Mouse (Mus musculus): ENCODE results near the gene Col5a3.
"Not testable (repeated sequence)": the region's sequence is repeated elsewhere in the genome, so short reads cannot be mapped to it uniquely, and the experiment has no call there.

The Col5a3 gene

GRCm38 (mm10) chr9:20814521-20815272, at the start of gene Col5a3:
Gene Col5a3, minus strand, starts transcription at chr9:20815067.
- peak; percentile 21 for DNase-seq (ENCODE audit: low spot score)

- DNase-seq (ENCODE audit: low spot score): no peak
Observed at GRCm38 (mm10) chr9:20862225-20862624, 47.4 kb upstream of the Col5a3 start.

GRCm38 (mm10) chr9:20861821-20862220, 47.0 kb upstream of the Col5a3 start:
- DNase-seq (ENCODE audit: low spot score): no peak

- DNase-seq (ENCODE audit: low spot score): no peak
Observed at GRCm38 (mm10) chr9:20859926-20860325, 45.1 kb upstream of the Col5a3 start.

GRCm38 (mm10) chr9:20857131-20857530, 42.3 kb upstream of the Col5a3 start:
- DNase-seq (ENCODE audit: low spot score): no peak

- DNase-seq (ENCODE audit: low spot score): no peak
Observed at GRCm38 (mm10) chr9:20850179-20850578, 35.3 kb upstream of the Col5a3 start.

- no peak for DNase-seq (ENCODE audit: low spot score)
Observed at GRCm38 (mm10) chr9:20842670-20843069, 27.8 kb upstream of the Col5a3 start.

GRCm38 (mm10) chr9:20842211-20842610, 27.3 kb upstream of the Col5a3 start:
- DNase-seq (ENCODE audit: low spot score): no peak

- DNase-seq (ENCODE audit: low spot score): no peak
Observed at GRCm38 (mm10) chr9:20838931-20839330, 24.1 kb upstream of the Col5a3 start.

GRCm38 (mm10) chr9:20837184-20837947, 22.5 kb upstream of the Col5a3 start:
- no peak for DNase-seq (ENCODE audit: low spot score)

- DNase-seq (ENCODE audit: low spot score): not testable (repeated sequence)
Observed at GRCm38 (mm10) chr9:20835431-20835954, 20.6 kb upstream of the Col5a3 start.

- no peak for DNase-seq (ENCODE audit: low spot score)
Observed at GRCm38 (mm10) chr9:20834881-20835280, 20.0 kb upstream of the Col5a3 start.

GRCm38 (mm10) chr9:20830901-20831643, 16.2 kb upstream of the Col5a3 start:
- peak; percentile 97 for DNase-seq (ENCODE audit: low spot score)

- DNase-seq (ENCODE audit: low spot score): no peak
Observed at GRCm38 (mm10) chr9:20828127-20828526, 13.3 kb upstream of the Col5a3 start.

- DNase-seq (ENCODE audit: low spot score): no peak
Observed at GRCm38 (mm10) chr9:20825781-20826180, 10.9 kb upstream of the Col5a3 start.

GRCm38 (mm10) chr9:20822821-20823220, 8.0 kb upstream of the Col5a3 start:
- no peak for DNase-seq (ENCODE audit: low spot score)

- no peak for DNase-seq (ENCODE audit: low spot score)
Observed at GRCm38 (mm10) chr9:20820001-20820400, 5.1 kb upstream of the Col5a3 start.

- DNase-seq (ENCODE audit: low spot score): no peak
Observed at GRCm38 (mm10) chr9:20818236-20818635, 3.4 kb upstream of the Col5a3 start, which contains the start of gene Rdh8. Gene Rdh8, plus strand, starts transcription at chr9:20818503.

- DNase-seq (ENCODE audit: low spot score): no peak
Observed at GRCm38 (mm10) chr9:20812537-20813271, 2.2 kb downstream of the Col5a3 start.

- no peak for DNase-seq (ENCODE audit: low spot score)
Observed at GRCm38 (mm10) chr9:20810773-20811172, 4.1 kb downstream of the Col5a3 start.

GRCm38 (mm10) chr9:20810271-20810670, 4.6 kb downstream of the Col5a3 start:
- DNase-seq (ENCODE audit: low spot score): no peak

- DNase-seq (ENCODE audit: low spot score): no peak
Observed at GRCm38 (mm10) chr9:20805706-20806105, 9.2 kb downstream of the Col5a3 start.
